Mouse (Mus musculus): Measurements from ENCODE around the gene Nedd4. TPM values are rescaled to one million over a fixed set of nuclear protein-coding genes. Genes with fewer than 3 reads are reported as not detected.

Nedd4 gene
- total RNA-seq, 2 experiments from 2014 or later, result 266 to 284 TPM

- DNase-seq (ENCODE audit: low spot score), result no peak
These were observed 57.0 kb downstream of the Nedd4 start for GRCm38 (mm10) chr9:72719143-72719542.

- DNase-seq (ENCODE audit: low spot score), result no peak
These were observed 59.1 kb downstream of the Nedd4 start for GRCm38 (mm10) chr9:72721221-72721620.

- peak; percentile 60 for DNase-seq (ENCODE audit: low spot score)
These were observed 60.5 kb downstream of the Nedd4 start for GRCm38 (mm10) chr9:72722622-72723021.

GRCm38 (mm10) chr9:72724491-72725221, 62.5 kb downstream of the Nedd4 start:
- no peak for DNase-seq (ENCODE audit: low spot score)

- DNase-seq (ENCODE audit: low spot score), result peak; percentile 63
These were observed 71.8 kb downstream of the Nedd4 start for GRCm38 (mm10) chr9:72733966-72734365.

GRCm38 (mm10) chr9:72735822-72736410, 73.8 kb downstream of the Nedd4 start:
- peak; percentile 51 for DNase-seq (ENCODE audit: low spot score)

- DNase-seq (ENCODE audit: low spot score), result no peak
These were observed 79.1 kb downstream of the Nedd4 start for GRCm38 (mm10) chr9:72741206-72741605.

- no peak for DNase-seq (ENCODE audit: low spot score)
These were observed 84.1 kb downstream of the Nedd4 start for GRCm38 (mm10) chr9:72746278-72746677.

- DNase-seq (ENCODE audit: low spot score), result no peak
These were observed 88.1 kb downstream of the Nedd4 start for GRCm38 (mm10) chr9:72750272-72750671.

GRCm38 (mm10) chr9:72752656-72753055, 90.5 kb downstream of the Nedd4 start:
- no peak for DNase-seq (ENCODE audit: low spot score)

GRCm38 (mm10) chr9:72753741-72754140, 91.6 kb downstream of the Nedd4 start:
- no peak for DNase-seq (ENCODE audit: low spot score)

- no peak for DNase-seq (ENCODE audit: low spot score)
These were observed 95.0 kb downstream of the Nedd4 start for GRCm38 (mm10) chr9:72757143-72757542.

GRCm38 (mm10) chr9:72758705-72759131, 96.6 kb downstream of the Nedd4 start:
- no peak for DNase-seq (ENCODE audit: low spot score)

- peak; percentile 77 for DNase-seq (ENCODE audit: low spot score)
These were observed 101.0 kb downstream of the Nedd4 start for GRCm38 (mm10) chr9:72763050-72763718.

GRCm38 (mm10) chr9:72766789-72767349, 104.7 kb downstream of the Nedd4 start:
- DNase-seq (ENCODE audit: low spot score), result peak; percentile 87

- no peak for DNase-seq (ENCODE audit: low spot score)
These were observed 112.9 kb downstream of the Nedd4 start for GRCm38 (mm10) chr9:72775022-72775421.

GRCm38 (mm10) chr9:72779004-72779403, 116.9 kb downstream of the Nedd4 start:
- DNase-seq (ENCODE audit: low spot score), result no peak

- no peak for DNase-seq (ENCODE audit: low spot score)
These were observed 117.6 kb downstream of the Nedd4 start for GRCm38 (mm10) chr9:72779733-72780132.

GRCm38 (mm10) chr9:72780694-72781093, 118.5 kb downstream of the Nedd4 start:
- DNase-seq (ENCODE audit: low spot score), result no peak

- DNase-seq (ENCODE audit: low spot score), result no peak
These were observed 119.3 kb downstream of the Nedd4 start for GRCm38 (mm10) chr9:72781466-72781865.

- no peak for DNase-seq (ENCODE audit: low spot score)
These were observed 120.0 kb downstream of the Nedd4 start for GRCm38 (mm10) chr9:72782121-72782520.

GRCm38 (mm10) chr9:72787732-72788131, 125.6 kb downstream of the Nedd4 start:
- DNase-seq (ENCODE audit: low spot score), result no peak
